Mouse (Mus musculus): ENCODE results near the gene Anp32e.
"Not testable (repeated sequence)": the region's sequence is repeated elsewhere in the genome, so short reads cannot be mapped to it uniquely, and the experiment has no call there.

GRCm38 (mm10) chr3:95895501-95895900 lies 33.5 kb upstream of the Anp32e start:
- TF ChIP-seq E2F4 (IDR thresholded peaks at IDR 0.05; ENCODE audit: insufficient read depth); POLR2A (IDR thresholded peaks at IDR 0.05; ENCODE audit: insufficient read length, low read depth); MYOD1 (IDR thresholded peaks at IDR 0.05; ENCODE audit: control insufficient read depth in 1 of 3, insufficient read length in 2 of 3, low read depth in 2 of 3); TCF12 (IDR thresholded peaks at IDR 0.05; ENCODE audit: insufficient read depth, poor library complexity, severe bottlenecking); POLR2AphosphoS2 (IDR thresholded peaks at IDR 0.05; ENCODE audit: insufficient read length, low read depth); USF1 (IDR thresholded peaks at IDR 0.05; ENCODE audit: low read depth); MYOG (IDR thresholded peaks at IDR 0.05; ENCODE audit: control insufficient read depth in 1 of 3, insufficient read depth in 1 of 3, insufficient read length in 2 of 3, low read depth in 2 of 3): not testable (repeated sequence)

Data from myocyte (in vitro differentiated cells).